Mouse (Mus musculus) granulocyte monocyte progenitor cell, adult 5-6 weeks (primary cell): ENCODE data around the gene Sumo2. TPM values are rescaled to one million over a fixed set of nuclear protein-coding genes. Genes with fewer than 3 reads are reported as not detected.
A peak's percentile ranks its signal among the peaks of the same experiment; 100 is the strongest.
"Not testable (repeated sequence)": the region's sequence is repeated elsewhere in the genome, so short reads cannot be mapped to it uniquely, and the experiment has no call there.

Source experiments
- ATAC-seq: replicated peaks from 2 replicates; pipeline ENCODE4 v1.8.0; 2016; ENCODE audit warnings: mild to moderate bottlenecking, moderate TSS enrichment, inconsistent platforms; ENCODE audit not compliant: poor library complexity, severe bottlenecking
- total RNA-seq, 2 experiments: library from RNA; stranded (forward) in 1 of 2; stranded (reverse) in 1 of 2; fragments of 200-712, 200-1000 nt in 1 of 2; fragments of >200 nt in 1 of 2; fragmentation: Nextera tagmentation in 1 of 2; gene quantifications; 2 replicates each; pipeline ENCODE4 v1.2.3; 2014 to 2017

The Sumo2 gene
- total RNA-seq, 2 experiments from 2014 or later, result 590 to 644 TPM

DNA sequence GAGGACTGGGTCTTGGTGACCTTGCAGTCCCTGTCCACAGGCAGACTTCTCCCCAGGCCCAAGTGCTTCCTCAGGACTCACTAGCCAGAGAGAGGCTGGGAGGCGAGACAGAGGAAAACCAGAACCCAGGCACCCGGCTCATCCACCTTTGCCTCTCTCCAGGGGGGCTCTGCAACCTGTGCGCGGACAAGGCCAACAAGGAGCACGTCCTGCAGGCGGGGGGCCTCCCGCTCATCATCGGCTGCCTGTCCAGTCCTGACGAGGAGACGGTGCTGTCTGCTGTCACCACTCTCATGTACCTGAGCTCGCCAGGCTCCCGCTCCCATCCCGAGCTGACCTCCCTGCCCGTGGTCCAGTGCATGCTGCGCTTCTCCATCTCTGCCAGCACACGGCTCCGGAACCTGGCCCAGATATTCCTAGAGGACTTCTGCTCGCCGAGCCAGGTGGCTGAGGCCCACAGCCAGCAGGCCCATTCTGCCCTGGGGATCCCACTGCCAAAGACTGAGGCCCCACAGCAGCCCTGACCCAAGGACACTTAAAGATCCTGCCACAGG, 47.4 kb downstream of the Sumo2 start:
- no peak for ATAC-seq

DNA sequence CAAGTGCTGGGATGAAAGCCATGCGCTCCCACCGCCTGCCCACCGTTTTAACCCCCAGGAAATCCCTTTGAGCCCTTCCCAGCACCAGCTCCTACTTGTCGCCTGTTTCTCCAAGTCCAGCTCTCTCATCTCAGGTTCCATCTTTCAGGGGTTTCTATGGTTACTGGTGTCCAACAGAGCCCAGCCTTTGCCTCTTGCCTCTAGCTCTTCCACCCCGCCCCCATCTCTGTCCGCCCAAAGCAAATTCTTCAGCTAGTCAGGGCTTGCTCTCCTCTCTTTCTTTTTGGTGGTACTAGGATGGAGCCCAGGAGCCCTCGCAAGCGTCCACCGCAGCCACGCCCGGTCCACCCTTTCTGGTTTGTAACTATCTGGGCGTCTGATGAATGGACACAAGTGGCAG, 50.9 kb downstream of the Sumo2 start:
- no peak for ATAC-seq

DNA sequence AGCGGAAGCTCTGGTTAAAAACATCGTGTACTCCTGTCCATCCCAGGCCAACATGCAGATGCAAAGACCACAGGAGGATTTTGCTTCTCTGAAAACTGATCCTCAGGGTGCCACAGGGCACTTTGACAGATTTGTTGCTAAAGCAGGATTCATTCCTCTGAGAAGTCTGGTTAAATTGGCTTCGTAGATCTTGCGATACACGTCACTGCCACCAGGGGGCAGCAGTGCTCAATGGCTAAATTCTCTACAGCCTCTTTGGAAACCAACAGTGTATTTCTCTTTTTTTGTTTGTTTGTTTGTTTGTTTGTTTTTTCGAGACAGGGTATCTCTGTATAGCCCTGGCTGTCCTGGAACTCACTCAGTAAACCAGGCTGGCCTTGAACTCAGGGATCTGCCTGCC, 52.4 kb downstream of the Sumo2 start:
- peak; percentile 42; the same call in 1 of the 2 replicates for ATAC-seq

- ATAC-seq, result no peak
Observed at GRCm38 (mm10) chr11:115483278-115483677, 52.8 kb downstream of the Sumo2 start.

DNA sequence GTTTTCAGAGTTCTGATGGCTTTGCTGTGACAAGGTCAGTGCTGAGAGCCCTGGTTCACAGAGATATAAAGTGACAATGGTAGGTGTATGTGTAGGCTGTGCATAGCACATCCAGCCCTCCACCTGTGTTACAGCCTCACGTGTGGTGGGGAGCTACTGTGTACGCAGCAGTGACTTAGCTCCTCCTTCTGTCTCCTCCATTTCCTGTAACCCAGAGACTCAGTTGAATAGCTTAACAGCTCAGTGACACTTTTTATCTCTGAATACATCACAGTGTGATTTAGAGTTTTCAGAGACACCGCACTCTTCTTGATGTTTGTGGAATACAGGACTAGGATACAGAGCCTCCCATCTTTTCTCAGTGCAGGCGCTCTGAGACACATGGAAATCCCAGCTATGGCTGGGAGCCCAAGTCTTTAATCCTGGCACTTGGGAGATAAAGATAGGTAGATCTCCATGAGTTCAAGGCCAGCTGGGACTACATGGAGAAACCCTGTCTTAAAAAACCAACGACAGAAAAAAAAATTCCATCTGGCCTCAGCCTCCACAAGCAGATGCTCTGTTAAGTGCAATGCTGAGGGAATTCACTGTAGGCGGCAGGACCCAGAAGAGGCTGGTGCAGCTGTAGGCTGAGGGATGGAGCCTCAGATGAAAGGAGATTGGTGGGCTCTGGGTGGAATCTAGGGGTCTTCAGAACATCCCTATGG, 54.4 kb downstream of the Sumo2 start:
- ATAC-seq, result no peak

DNA sequence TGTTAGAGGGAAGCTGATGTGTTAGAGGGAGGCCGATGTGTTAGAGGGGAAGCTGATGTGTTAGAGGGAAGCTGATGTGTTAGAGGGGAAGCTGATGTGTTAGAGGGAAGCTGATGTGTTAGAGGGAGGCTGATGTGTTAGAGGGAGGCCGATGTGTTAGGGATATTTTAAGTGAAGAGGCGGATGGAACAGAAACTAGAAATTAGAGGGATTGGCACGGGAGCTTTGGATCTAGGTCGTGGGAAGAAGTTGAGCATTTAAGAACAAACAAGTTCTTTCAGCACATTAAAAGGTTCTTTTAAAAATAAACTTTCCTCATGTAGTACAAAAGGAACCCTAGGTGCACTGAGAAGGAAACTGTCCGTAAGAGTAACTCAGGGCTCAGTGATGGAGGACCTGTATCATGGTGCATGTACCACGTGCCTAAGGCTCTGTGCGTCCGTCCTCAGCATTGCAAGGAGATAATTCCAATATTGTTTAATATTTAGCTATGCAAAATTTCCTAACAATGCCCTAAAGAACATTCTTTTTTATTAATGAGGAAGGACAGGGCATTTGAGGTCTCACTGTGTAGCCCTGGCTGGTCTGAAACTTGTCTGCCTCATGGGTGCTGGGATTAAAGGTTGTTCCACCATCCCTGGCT, 57.7 kb downstream of the Sumo2 start:
- no peak for ATAC-seq

DNA sequence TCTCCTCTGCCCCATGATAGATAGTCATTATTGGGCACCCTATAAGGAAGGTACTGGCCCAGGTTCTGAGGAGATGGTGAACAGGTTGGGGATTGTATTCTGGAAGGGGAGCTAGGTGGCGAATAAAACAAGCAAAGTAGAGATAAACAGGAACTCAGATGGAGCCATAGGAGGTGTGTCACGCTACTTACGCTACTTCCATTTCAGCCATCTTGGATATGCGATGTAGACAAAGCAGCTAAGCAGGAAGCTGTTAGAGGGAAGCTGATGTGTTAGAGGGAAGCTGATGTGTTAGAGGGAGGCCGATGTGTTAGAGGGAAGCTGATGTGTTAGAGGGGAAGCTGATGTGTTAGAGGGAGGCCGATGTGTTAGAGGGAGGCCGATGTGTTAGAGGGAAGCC, 58.7 kb downstream of the Sumo2 start:
- peak; percentile 47 for ATAC-seq

DNA sequence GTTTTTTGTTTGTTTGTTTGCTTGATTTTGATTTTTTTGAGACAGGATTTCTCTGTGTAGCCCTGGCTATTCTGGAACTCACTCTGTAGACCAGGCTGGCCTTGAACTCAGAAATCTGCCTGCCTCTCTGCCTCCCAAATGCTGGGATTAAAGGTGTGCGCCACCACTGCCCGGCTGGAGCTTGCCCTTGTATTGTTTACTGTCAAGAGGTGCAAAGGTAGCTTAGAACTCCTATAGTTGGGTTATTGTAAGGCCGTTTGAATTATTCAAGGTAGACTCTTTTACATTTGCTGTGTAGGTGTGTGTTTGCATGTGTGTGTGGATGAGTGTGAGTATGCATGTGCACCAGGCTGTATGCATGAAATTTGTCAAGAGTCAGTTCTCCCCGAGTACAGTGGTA, 59.4 kb downstream of the Sumo2 start:
- not testable (repeated sequence) for ATAC-seq

GRCm38 (mm10) chr11:115475758-115476237, 60.3 kb downstream of the Sumo2 start:
- ATAC-seq, result 0 out of 2 replicates have a peak, but pooled peaks have one; percentile 3

DNA sequence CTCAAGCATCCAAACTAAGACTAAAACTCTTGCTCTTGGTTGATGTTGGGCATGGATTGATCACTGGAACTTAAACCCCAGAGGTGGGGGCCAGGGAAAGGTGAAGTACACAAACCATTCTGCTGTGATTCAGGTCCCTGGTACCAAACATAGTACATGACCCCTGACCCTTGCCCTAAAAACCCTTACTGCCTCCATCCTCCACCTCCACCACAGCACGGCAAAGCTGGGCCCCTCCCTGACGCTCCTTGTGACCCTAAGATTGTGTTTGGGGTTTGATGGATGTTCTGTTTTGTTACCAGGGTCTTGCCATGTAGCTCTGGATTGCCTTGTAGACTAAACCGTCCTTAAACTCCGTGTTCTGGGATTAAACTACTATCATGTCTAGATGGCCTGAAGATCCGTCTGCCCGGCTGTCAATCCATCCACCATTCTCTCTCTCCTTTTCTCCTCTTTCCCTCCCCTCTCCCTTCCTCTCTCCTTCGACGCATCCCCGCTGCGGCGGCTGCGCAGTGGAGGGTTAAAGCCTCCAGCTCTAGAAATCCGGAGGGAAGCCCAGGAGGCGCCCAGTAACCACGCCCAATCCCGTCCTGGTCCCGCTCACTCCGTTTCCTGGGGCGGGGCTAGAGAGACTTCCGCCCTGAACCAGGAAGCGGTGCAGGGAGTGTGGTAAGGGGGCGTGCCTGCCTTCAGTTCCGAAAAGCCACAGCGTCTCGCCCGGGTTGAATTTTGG, 60.9 kb downstream of the Sumo2 start, which contains the start of gene Armc7:
TSS of gene Armc7 (plus strand) at position 643 of the 733 bp plus-strand sequence.
- ATAC-seq, result peak; percentile 89

DNA sequence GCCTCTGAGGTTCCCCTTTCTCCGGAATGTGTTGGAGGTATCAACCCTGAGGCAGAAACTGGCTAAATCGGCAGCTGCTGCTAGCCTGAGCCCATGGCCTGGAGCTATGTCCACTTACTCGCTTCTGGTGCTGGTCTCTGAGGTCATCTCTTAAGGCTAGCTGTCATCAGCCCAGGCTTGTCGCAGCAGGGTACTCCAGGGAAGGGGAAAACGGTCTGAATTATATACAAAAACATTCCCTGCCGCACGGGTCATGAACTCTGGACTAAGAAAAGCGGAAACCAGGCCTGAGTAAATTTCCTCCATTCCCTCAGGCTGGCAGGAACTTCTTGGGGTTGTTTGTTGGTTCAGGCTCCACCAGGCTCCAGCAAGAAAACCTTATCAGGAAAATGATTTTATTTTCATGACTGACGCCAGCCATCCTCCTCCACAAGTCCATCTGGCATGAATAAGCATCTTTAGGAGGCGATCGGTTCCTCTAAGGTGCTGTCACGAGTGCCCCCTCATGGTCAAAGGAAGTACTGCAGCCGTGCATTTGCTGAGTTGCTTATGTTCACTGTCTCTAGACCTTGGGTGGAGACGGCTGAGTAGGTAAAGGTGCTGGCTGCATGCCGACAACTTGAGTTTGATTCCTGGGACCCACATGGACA, 62.3 kb downstream of the Sumo2 start:
- peak; percentile 65 for ATAC-seq

Other genes with a start within 250 kb of the Sumo2 start
- gene Fads6, start 238.6 kb downstream of the Sumo2 start, total RNA-seq (2014; fragmentation: Nextera tagmentation), result 1.2 and 1.3 TPM in 2 replicates
- gene Fads6, start 238.6 kb downstream of the Sumo2 start, total RNA-seq (2017), result 1.4 and 2.9 TPM in 2 replicates
- not detected in 2 replicates for gene Otop2, start 229.1 kb downstream of the Sumo2 start, total RNA-seq (2014; fragmentation: Nextera tagmentation)
- not detected in 2 replicates for gene Otop2, start 229.1 kb downstream of the Sumo2 start, total RNA-seq (2017)
- not detected in 2 replicates for gene Ush1g, start 214.2 kb downstream of the Sumo2 start, total RNA-seq (2014; fragmentation: Nextera tagmentation)
- not detected in 2 replicates for gene Ush1g, start 214.2 kb downstream of the Sumo2 start, total RNA-seq (2017)
- not detected in 2 replicates for gene Otop3, start 201.5 kb downstream of the Sumo2 start, total RNA-seq (2014; fragmentation: Nextera tagmentation)
- gene Otop3, start 201.5 kb downstream of the Sumo2 start, total RNA-seq (2017), result not detected in 2 replicates
- not detected in 2 replicates for gene Hid1, start 168.5 kb downstream of the Sumo2 start, total RNA-seq (2014; fragmentation: Nextera tagmentation)
- gene Hid1, start 168.5 kb downstream of the Sumo2 start, total RNA-seq (2017), result not detected in 2 replicates
- gene Cdr2l, start 154.4 kb downstream of the Sumo2 start, total RNA-seq (2014; fragmentation: Nextera tagmentation), result 0.68 TPM in 1 of 2 replicates, not detected in the other
- gene Cdr2l, start 154.4 kb downstream of the Sumo2 start, total RNA-seq (2017), result 0.67 TPM in 1 of 2 replicates, not detected in the other
- 73.3 and 77.9 TPM in 2 replicates for gene Mrpl58, start 132.5 kb downstream of the Sumo2 start, total RNA-seq (2014; fragmentation: Nextera tagmentation)
- gene Mrpl58, start 132.5 kb downstream of the Sumo2 start, total RNA-seq (2017), result 91.3 and 109 TPM in 2 replicates
- gene Atp5h, start 116.3 kb downstream of the Sumo2 start, total RNA-seq (2014; fragmentation: Nextera tagmentation), result 783 and 971 TPM in 2 replicates
- 804 and 885 TPM in 2 replicates for gene Atp5h, start 116.3 kb downstream of the Sumo2 start, total RNA-seq (2017)
- gene Kctd2, start 116.1 kb downstream of the Sumo2 start, total RNA-seq (2014; fragmentation: Nextera tagmentation), result 16.4 and 19.4 TPM in 2 replicates
- gene Kctd2, start 116.1 kb downstream of the Sumo2 start, total RNA-seq (2017), result 9.5 and 9.6 TPM in 2 replicates
- not detected in 2 replicates for gene Trim80, start 95.7 kb downstream of the Sumo2 start, total RNA-seq (2014; fragmentation: Nextera tagmentation)
- gene Trim80, start 95.7 kb downstream of the Sumo2 start, total RNA-seq (2017), result not detected in 2 replicates
- gene Slc16a5, start 73.8 kb downstream of the Sumo2 start, total RNA-seq (2014; fragmentation: Nextera tagmentation), result not detected in 2 replicates
- not detected in 2 replicates for gene Slc16a5, start 73.8 kb downstream of the Sumo2 start, total RNA-seq (2017)
- 5.1 and 5.2 TPM in 2 replicates for gene Armc7, start 60.6 kb downstream of the Sumo2 start, total RNA-seq (2014; fragmentation: Nextera tagmentation)
- 2.6 and 4.1 TPM in 2 replicates for gene Armc7, start 60.6 kb downstream of the Sumo2 start, total RNA-seq (2017)
- gene Nt5c, start 44.4 kb downstream of the Sumo2 start, total RNA-seq (2014; fragmentation: Nextera tagmentation), result 75.8 and 96.5 TPM in 2 replicates
- gene Nt5c, start 44.4 kb downstream of the Sumo2 start, total RNA-seq (2017), result 113 and 118 TPM in 2 replicates
- 100 and 137 TPM in 2 replicates for gene Jpt1, start 21.9 kb downstream of the Sumo2 start, total RNA-seq (2014; fragmentation: Nextera tagmentation)
- 136 and 149 TPM in 2 replicates for gene Jpt1, start 21.9 kb downstream of the Sumo2 start, total RNA-seq (2017)
- gene Nup85, start 28.2 kb upstream of the Sumo2 start, total RNA-seq (2014; fragmentation: Nextera tagmentation), result 172 and 175 TPM in 2 replicates
- gene Nup85, start 28.2 kb upstream of the Sumo2 start, total RNA-seq (2017), result 170 and 173 TPM in 2 replicates
- gene Mrps7, start 67.6 kb upstream of the Sumo2 start, total RNA-seq (2014; fragmentation: Nextera tagmentation), result 49.9 and 57.2 TPM in 2 replicates
- gene Mrps7, start 67.6 kb upstream of the Sumo2 start, total RNA-seq (2017), result 46.9 and 63.8 TPM in 2 replicates
- gene Gga3, start 67.8 kb upstream of the Sumo2 start, total RNA-seq (2014; fragmentation: Nextera tagmentation), result 34.1 and 43.3 TPM in 2 replicates
- 28.2 and 31.8 TPM in 2 replicates for gene Gga3, start 67.8 kb upstream of the Sumo2 start, total RNA-seq (2017)
- 18.9 and 32.1 TPM in 2 replicates for gene Mif4gd, start 76.7 kb upstream of the Sumo2 start, total RNA-seq (2014; fragmentation: Nextera tagmentation)
- 17.5 and 29.5 TPM in 2 replicates for gene Mif4gd, start 76.7 kb upstream of the Sumo2 start, total RNA-seq (2017)
- 21.9 and 26.1 TPM in 2 replicates for gene Slc25a19, start 92.0 kb upstream of the Sumo2 start, total RNA-seq (2014; fragmentation: Nextera tagmentation)
- 12.8 and 21.6 TPM in 2 replicates for gene Slc25a19, start 92.0 kb upstream of the Sumo2 start, total RNA-seq (2017)
- gene Grb2, start 172.3 kb upstream of the Sumo2 start, total RNA-seq (2014; fragmentation: Nextera tagmentation), result 106 and 112 TPM in 2 replicates
- 40.4 and 56.0 TPM in 2 replicates for gene Grb2, start 172.3 kb upstream of the Sumo2 start, total RNA-seq (2017)
- gene Tmem94, start 229.2 kb upstream of the Sumo2 start, total RNA-seq (2014; fragmentation: Nextera tagmentation), result 17.6 and 33.4 TPM in 2 replicates
- gene Tmem94, start 229.2 kb upstream of the Sumo2 start, total RNA-seq (2017), result 9.0 and 17.2 TPM in 2 replicates